Mouse (Mus musculus): ENCODE measurements at regions not wholly inside any gene's neighbourhood (a gene's known extent, or its start where the extent isn't known, plus 50 kb on each side); places are given as distances from the start of the nearest gene placed in this dataset.
A peak's percentile ranks its signal among the peaks of the same experiment; 100 is the strongest.

DNA sequence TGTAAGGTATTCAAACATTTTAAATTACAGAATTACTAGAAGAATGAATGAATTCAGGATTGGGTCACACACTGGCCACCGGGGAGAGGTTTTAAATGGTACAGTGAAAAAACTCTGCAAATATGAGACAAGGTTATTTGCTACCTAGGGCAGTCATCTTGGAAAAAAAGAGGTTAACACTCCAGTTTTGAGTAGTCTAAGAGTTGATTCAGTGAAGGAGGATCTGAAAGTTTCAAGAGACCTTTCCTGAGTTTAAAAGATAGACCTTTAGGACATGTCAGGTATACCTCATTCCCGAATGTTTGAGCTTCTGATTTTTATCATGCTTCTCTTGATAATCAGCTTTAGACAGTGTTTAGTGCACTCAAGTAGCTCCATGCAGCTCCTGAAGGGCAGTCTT lies 488.0 kb upstream of the A1bg start:
- Histone ChIP-seq H3K9me3 (ENCODE audit: low read length) (no peaks in the 10 kb centered on the region), H3K4me2 (replicated peaks; ENCODE audit: low read depth, low read length) (no peak overlapping the region), H3K36me3 (ENCODE audit: insufficient read depth, low read length) (no peaks in the 10 kb centered on the region), H3K4me3 (ENCODE audit: low read length) (no peak overlapping the region), H3K4me1 (ENCODE audit: insufficient read depth, low read length) (no peaks in the 10 kb centered on the region), H3K27me3 (ENCODE audit: insufficient read depth, low read length) (no peaks in the 10 kb centered on the region), H3K9ac (replicated peaks; ENCODE audit: low read length) (no peak overlapping the region), H3K27ac (ENCODE audit: low read length) (no peak overlapping the region)
- no peak for ATAC-seq (ENCODE audit: low FRiP score, low TSS enrichment)
- 92% methylated on average over 2 of the region's 2 CpGs for WGBS

DNA sequence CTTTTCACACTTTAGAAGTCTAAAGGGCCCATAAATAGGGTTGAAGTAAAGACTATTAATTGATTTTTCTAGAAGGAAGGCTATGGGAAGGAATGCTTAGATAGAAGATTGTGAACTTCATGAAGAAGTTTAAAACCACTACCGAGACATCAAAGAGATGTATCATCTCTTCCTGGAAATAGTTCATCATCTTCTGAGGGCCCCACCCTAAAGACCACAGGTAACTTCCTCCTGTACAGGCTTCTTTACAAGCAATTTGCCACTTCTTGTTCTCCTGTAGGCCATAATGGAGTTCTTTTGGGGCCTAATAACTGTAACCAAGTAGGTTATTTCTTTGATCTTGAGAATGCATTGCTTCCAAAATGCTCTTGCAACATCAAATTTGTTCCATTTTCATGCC lies 485.8 kb upstream of the A1bg start:
- Histone ChIP-seq H3K9me3 (ENCODE audit: low read length) (no peaks in the 10 kb centered on the region), H3K4me2 (replicated peaks; ENCODE audit: low read depth, low read length) (no peak overlapping the region), H3K9ac (replicated peaks; ENCODE audit: low read length) (no peak overlapping the region), H3K4me1 (ENCODE audit: insufficient read depth, low read length) (no peaks in the 10 kb centered on the region), H3K27ac (ENCODE audit: low read length) (no peak overlapping the region), H3K4me3 (ENCODE audit: low read length) (no peak overlapping the region), H3K27me3 (ENCODE audit: insufficient read depth, low read length) (no peaks in the 10 kb centered on the region), H3K36me3 (ENCODE audit: insufficient read depth, low read length) (no peaks in the 10 kb centered on the region)
- 97% methylated on average over 1 of the region's 1 CpGs for WGBS
- ATAC-seq (ENCODE audit: low FRiP score, low TSS enrichment), result no peak

DNA sequence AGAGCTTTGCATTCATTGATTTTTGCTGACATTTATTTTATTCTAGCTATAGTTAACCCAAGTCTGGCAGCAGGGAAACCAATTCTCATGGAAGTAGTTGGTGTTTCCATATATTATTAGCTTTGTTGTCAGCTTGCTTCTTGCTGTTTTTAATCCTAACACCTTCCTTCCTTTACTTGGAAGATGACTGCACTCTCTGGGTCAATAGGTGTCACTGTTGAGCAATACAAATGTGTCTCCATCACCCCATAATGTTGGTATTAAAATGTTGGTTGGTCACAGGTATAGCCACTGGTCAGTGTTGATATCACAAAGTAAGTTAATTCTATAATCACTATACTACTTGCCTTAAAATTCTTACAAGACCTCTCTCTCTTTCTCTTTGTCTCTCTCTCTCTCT lies 477.9 kb upstream of the A1bg start:
- no peak for ATAC-seq (ENCODE audit: low FRiP score, low TSS enrichment)
- Histone ChIP-seq H3K4me2 (replicated peaks; ENCODE audit: low read depth, low read length) (no peak overlapping the region), H3K27me3 (ENCODE audit: insufficient read depth, low read length) (no peaks in the 10 kb centered on the region), H3K36me3 (ENCODE audit: insufficient read depth, low read length) (no peaks in the 10 kb centered on the region), H3K9ac (replicated peaks; ENCODE audit: low read length) (no peak overlapping the region), H3K4me3 (ENCODE audit: low read length) (no peak overlapping the region), H3K27ac (ENCODE audit: low read length) (no peak overlapping the region), H3K9me3 (ENCODE audit: low read length) (no peaks in the 10 kb centered on the region), H3K4me1 (ENCODE audit: insufficient read depth, low read length) (peaks cover 4% of the 10 kb centered on the region)

DNA sequence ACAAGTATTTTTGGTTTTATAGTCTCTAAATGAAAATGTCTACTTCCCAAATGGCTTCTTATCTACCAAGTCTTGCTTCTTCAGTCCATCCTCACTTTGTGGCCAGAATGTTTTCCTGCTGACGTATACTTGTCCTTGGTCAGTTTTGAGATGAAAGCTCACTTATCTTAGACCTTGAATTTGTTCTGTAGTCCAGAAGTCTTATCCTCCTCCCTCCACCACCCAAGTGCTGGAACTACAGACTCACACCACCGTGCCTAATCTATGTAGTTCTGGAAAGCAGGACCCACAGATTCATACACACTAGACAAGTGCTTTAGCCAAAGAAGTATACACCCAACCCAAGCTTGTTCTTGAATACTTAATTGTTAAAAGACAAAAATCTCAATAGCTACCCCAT lies 477.2 kb upstream of the A1bg start:
- Histone ChIP-seq H3K4me1 (ENCODE audit: insufficient read depth, low read length) (peaks cover 11% of the 10 kb centered on the region), H3K4me2 (replicated peaks; ENCODE audit: low read depth, low read length) (no peak overlapping the region), H3K4me3 (ENCODE audit: low read length) (no peak overlapping the region), H3K27me3 (ENCODE audit: insufficient read depth, low read length) (no peaks in the 10 kb centered on the region), H3K9ac (replicated peaks; ENCODE audit: low read length) (no peak overlapping the region), H3K36me3 (ENCODE audit: insufficient read depth, low read length) (no peaks in the 10 kb centered on the region), H3K27ac (ENCODE audit: low read length) (no peak overlapping the region), H3K9me3 (ENCODE audit: low read length) (no peaks in the 10 kb centered on the region)
- no peak for ATAC-seq (ENCODE audit: low FRiP score, low TSS enrichment)
- 89% methylated on average over 2 of the region's 2 CpGs for WGBS

DNA sequence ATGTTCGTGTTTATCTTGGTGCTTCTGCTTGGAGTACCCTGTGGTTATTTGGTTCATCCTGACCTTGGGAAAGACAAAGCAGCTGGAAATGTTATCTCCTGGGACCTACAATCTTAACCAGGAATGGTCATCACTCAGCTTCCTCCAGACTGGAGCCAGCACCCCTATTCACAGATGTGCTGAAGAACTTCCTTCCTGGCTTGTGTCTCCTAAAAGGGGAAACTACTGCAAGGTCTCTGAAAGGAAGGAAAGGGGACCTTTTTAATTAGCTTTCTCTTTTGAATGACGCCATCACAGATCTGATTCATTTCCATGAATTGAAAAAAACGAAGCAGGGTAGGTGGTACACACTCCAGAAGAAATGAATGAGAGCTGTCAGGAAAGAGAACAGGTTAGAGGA lies 476.0 kb upstream of the A1bg start:
- H3K9me3 ChIP-seq (ENCODE audit: low read length), result no peaks in the 10 kb centered on the region
- H3K36me3 ChIP-seq (ENCODE audit: insufficient read depth, low read length), result no peaks in the 10 kb centered on the region
- WGBS, result 79% methylated on average over 3 of the region's 3 CpGs
- H3K27me3 ChIP-seq (ENCODE audit: insufficient read depth, low read length), result no peaks in the 10 kb centered on the region
- no peak overlapping the region for H3K4me2 ChIP-seq (replicated peaks; ENCODE audit: low read depth, low read length)
- no peak overlapping the region for H3K27ac ChIP-seq (ENCODE audit: low read length)
- H3K9ac ChIP-seq (replicated peaks; ENCODE audit: low read length), result no peak overlapping the region
- peaks cover 15% of the 10 kb centered on the region for H3K4me1 ChIP-seq (ENCODE audit: insufficient read depth, low read length)
- ATAC-seq (ENCODE audit: low FRiP score, low TSS enrichment), result no peak
- no peak overlapping the region for H3K4me3 ChIP-seq (ENCODE audit: low read length)

DNA sequence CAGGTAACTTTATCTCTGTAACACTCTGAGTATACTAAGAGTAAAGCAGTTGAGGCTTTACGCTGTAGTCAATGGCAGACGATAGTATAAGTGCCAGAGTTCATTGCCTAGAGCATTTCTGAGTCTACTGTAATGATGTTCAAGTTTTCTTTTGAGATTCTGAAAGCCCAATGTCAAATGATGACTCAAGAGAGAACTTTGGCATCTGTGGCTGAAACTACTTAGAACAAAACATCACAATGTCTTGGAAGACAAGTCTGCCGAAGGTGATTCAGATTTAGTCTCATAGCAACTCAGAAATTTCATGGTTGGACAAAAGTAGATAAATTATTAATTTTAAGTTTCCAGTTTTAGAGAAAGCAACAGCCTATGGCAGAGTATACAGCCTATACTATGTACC lies 474.2 kb upstream of the A1bg start:
- no peak overlapping the region for H3K27ac ChIP-seq (ENCODE audit: low read length)
- 84% methylated on average over 3 of the region's 3 CpGs for whole genome bisulfite sequencing
- no peaks in the 10 kb centered on the region for H3K9me3 ChIP-seq (ENCODE audit: low read length)
- no peaks in the 10 kb centered on the region for H3K36me3 ChIP-seq (ENCODE audit: insufficient read depth, low read length)
- H3K4me2 ChIP-seq (replicated peaks; ENCODE audit: low read depth, low read length), result no peak overlapping the region
- H3K27me3 ChIP-seq (ENCODE audit: insufficient read depth, low read length), result no peaks in the 10 kb centered on the region
- H3K4me3 ChIP-seq (ENCODE audit: low read length), result no peak overlapping the region
- H3K9ac ChIP-seq (replicated peaks; ENCODE audit: low read length), result no peak overlapping the region
- no peak for ATAC-seq (ENCODE audit: low FRiP score, low TSS enrichment)
- peaks cover 15% of the 10 kb centered on the region for H3K4me1 ChIP-seq (ENCODE audit: insufficient read depth, low read length)

DNA sequence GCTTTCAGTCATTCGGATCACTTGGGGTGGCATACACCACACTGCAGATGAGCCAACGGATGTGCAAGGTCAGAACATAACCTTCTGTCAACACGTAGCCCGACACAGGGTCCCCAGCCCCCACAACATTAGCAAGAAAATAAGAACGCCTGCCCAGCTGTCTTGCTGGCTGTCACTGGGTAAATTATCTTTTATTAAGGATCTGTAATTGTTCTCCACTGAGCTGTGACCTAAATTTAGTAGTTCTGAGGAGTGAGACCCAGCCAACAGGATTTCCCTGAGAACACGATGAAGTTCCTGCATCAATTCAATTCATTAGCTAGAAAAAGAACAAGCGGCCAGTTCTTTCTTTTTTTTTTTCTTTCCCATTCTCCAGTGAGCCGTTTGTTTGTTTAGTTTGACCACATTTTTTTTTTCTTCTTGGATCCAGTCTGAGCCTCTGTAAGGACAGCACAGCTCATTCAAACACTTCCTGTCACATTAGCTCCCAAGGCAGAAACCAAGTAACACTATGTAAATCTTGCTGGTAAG lies 472.5 kb upstream of the A1bg start:
- H3K9ac ChIP-seq (replicated peaks; ENCODE audit: low read length), result no peak overlapping the region
- WGBS, result 4% methylated on average over 8 of the region's 8 CpGs
- H3K36me3 ChIP-seq (ENCODE audit: insufficient read depth, low read length), result no peaks in the 10 kb centered on the region
- no peaks in the 10 kb centered on the region for H3K27me3 ChIP-seq (ENCODE audit: insufficient read depth, low read length)
- H3K9me3 ChIP-seq (ENCODE audit: low read length), result no peaks in the 10 kb centered on the region
- peak; percentile 92 for ATAC-seq (ENCODE audit: low FRiP score, low TSS enrichment)
- H3K4me3 ChIP-seq (ENCODE audit: low read length), result no peak overlapping the region
- H3K27ac ChIP-seq (ENCODE audit: low read length), result peak overlapping the region; percentile 80
- peaks cover 15% of the 10 kb centered on the region for H3K4me1 ChIP-seq (ENCODE audit: insufficient read depth, low read length)
- H3K4me2 ChIP-seq (replicated peaks; ENCODE audit: low read depth, low read length), result no peak overlapping the region; the same call in 1 of the 2 replicates

DNA sequence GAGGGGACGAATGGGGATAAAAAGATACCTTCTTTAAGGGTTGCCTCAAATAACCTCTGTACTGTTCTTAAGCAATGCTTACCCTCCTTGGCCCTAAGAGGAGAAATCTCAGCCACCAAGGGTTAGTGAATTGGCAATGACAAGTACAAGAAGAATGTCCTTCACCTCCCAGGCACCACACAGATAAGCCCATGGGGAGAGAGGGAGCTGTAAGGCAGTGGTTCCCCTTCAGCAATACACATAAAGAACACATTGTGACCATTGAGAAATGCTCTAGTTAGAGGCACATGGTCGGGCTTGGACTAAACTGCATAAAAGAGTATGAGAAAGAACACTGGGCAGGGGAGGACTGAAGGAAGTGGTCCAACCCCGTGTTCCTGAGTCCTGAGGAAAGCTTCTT lies 457.9 kb upstream of the A1bg start:
- no peak for ATAC-seq (ENCODE audit: low FRiP score, low TSS enrichment)
- H3K9ac ChIP-seq (replicated peaks; ENCODE audit: low read length), result no peak overlapping the region
- no peak overlapping the region for H3K4me2 ChIP-seq (replicated peaks; ENCODE audit: low read depth, low read length)
- no peaks in the 10 kb centered on the region for H3K27me3 ChIP-seq (ENCODE audit: insufficient read depth, low read length)
- WGBS, result 76% methylated on average over 3 of the region's 3 CpGs
- no peaks in the 10 kb centered on the region for H3K9me3 ChIP-seq (ENCODE audit: low read length)
- H3K27ac ChIP-seq (ENCODE audit: low read length), result no peak overlapping the region
- H3K36me3 ChIP-seq (ENCODE audit: insufficient read depth, low read length), result no peaks in the 10 kb centered on the region
- no peak overlapping the region for H3K4me3 ChIP-seq (ENCODE audit: low read length)
- H3K4me1 ChIP-seq (ENCODE audit: insufficient read depth, low read length), result no peaks in the 10 kb centered on the region

DNA sequence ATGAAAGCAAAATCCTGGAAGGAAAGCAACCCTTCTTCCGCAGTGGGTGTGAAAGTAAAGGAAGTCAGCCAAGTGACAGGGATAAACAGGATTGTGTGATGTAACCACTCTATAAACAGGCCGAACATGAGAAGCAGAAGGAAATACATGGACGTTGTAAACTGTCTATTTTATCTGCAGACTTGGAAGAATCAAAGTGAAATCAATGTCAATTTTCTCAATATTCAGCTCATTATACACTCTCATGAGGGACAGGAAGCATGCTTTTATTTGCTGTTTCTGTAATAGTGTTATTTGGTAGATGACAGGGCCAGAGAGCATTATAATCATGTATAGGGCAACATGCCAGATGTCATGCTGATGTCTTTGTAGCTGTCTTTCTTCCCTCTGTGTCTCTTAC lies 443.5 kb upstream of the A1bg start:
- H3K27ac ChIP-seq (ENCODE audit: low read length), result no peak overlapping the region
- no peaks in the 10 kb centered on the region for H3K27me3 ChIP-seq (ENCODE audit: insufficient read depth, low read length)

DNA sequence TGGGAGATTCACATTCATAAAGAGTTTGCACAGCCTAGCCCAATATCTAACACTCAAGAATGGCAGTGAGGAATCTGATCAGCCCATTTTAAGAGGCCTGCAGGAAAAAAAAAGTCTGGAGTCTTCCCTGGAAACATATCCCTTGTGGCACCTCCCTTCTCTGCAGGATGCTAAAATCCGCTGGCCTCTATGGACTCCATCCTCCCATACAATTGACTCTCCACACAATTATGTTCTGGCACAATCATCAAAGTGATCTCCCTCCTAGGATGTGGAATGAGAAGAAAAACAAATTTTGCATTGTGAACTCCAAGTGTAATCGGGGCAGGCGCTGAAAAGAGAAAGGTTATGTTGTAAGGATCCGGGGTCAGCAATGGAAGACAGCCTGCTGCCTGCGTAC lies 442.7 kb upstream of the A1bg start:
- WGBS, result 65% methylated on average over 5 of the region's 5 CpGs

More for the DNA sequence above, 443.5 kb upstream of the A1bg start:
- Histone ChIP-seq H3K9me3 (ENCODE audit: low read length) (no peaks in the 10 kb centered on the region), H3K4me2 (replicated peaks; ENCODE audit: low read depth, low read length) (no peak overlapping the region), H3K4me3 (ENCODE audit: low read length) (no peak overlapping the region), H3K36me3 (ENCODE audit: insufficient read depth, low read length) (no peaks in the 10 kb centered on the region), H3K9ac (replicated peaks; ENCODE audit: low read length) (no peak overlapping the region), H3K4me1 (ENCODE audit: insufficient read depth, low read length) (no peaks in the 10 kb centered on the region)
- WGBS, result 59% methylated on average over 3 of the region's 3 CpGs
- no peak for ATAC-seq (ENCODE audit: low FRiP score, low TSS enrichment)

DNA sequence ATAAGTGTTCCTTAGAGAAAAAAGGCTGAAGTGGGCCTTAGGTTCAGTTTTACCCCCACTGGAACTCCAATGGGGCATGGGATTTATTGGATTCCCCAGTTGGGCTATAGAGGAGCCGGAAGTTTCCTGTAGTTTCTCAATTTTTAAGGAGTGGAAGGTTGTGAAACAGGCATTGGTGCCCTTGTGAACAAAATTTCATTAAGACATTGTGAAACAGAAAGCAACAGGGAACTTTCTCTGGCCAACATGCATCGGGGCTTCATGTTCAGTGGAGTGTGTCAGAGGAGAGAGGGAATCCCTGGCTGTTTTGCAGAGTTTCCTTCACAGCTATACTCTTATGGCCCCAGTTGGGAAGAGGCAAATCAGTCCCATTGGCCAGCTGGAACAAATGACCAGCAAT lies 441.6 kb upstream of the A1bg start:
- 79% methylated on average over 2 of the region's 2 CpGs for WGBS
- Histone ChIP-seq H3K9me3 (ENCODE audit: low read length) (no peaks in the 10 kb centered on the region), H3K4me3 (ENCODE audit: low read length) (no peak overlapping the region), H3K4me2 (replicated peaks; ENCODE audit: low read depth, low read length) (no peak overlapping the region), H3K27me3 (ENCODE audit: insufficient read depth, low read length) (no peaks in the 10 kb centered on the region), H3K4me1 (ENCODE audit: insufficient read depth, low read length) (no peaks in the 10 kb centered on the region), H3K36me3 (ENCODE audit: insufficient read depth, low read length) (no peaks in the 10 kb centered on the region), H3K27ac (ENCODE audit: low read length) (no peak overlapping the region), H3K9ac (replicated peaks; ENCODE audit: low read length) (no peak overlapping the region)
- no peak for ATAC-seq (ENCODE audit: low FRiP score, low TSS enrichment)

More for the DNA sequence above, 442.7 kb upstream of the A1bg start:
- Histone ChIP-seq H3K4me2 (replicated peaks; ENCODE audit: low read depth, low read length) (no peak overlapping the region), H3K4me1 (ENCODE audit: insufficient read depth, low read length) (no peaks in the 10 kb centered on the region), H3K36me3 (ENCODE audit: insufficient read depth, low read length) (no peaks in the 10 kb centered on the region), H3K9ac (replicated peaks; ENCODE audit: low read length) (no peak overlapping the region), H3K4me3 (ENCODE audit: low read length) (no peak overlapping the region), H3K27me3 (ENCODE audit: insufficient read depth, low read length) (no peaks in the 10 kb centered on the region), H3K9me3 (ENCODE audit: low read length) (no peaks in the 10 kb centered on the region), H3K27ac (ENCODE audit: low read length) (no peak overlapping the region)
- no peak for ATAC-seq (ENCODE audit: low FRiP score, low TSS enrichment)

Data from kidney, embryonic 16.5 days (tissue).